Mouse (Mus musculus) liver, adult (tissue): ENCODE measurements around the gene Rgs10.

Experiments
- GATA4 ChIP-seq: IDR thresholded peaks from 2 replicates; pipeline ENCODE4 v1.6.1; 2014; ENCODE audit warnings: mild to moderate bottlenecking, low read length; ENCODE audit not compliant: insufficient replicate concordance

Rgs10 gene

GRCm38 (mm10) chr7:128419690-128420089, 1.1 kb upstream of the Rgs10 start:
- no peak for TF ChIP-seq GATA4

GRCm38 (mm10) chr7:128417226-128417929, 1.2 kb downstream of the Rgs10 start:
- no peak for TF ChIP-seq GATA4

- no peak for TF ChIP-seq GATA4
Observed at GRCm38 (mm10) chr7:128416664-128417063, 1.9 kb downstream of the Rgs10 start.

GRCm38 (mm10) chr7:128414433-128414832, 4.1 kb downstream of the Rgs10 start:
- no peak for TF ChIP-seq GATA4

- no peak for TF ChIP-seq GATA4
Observed at GRCm38 (mm10) chr7:128412071-128412833, 6.3 kb downstream of the Rgs10 start.

GRCm38 (mm10) chr7:128410708-128411413, 7.7 kb downstream of the Rgs10 start:
- TF ChIP-seq GATA4: no peak

- no peak for TF ChIP-seq GATA4
Observed at GRCm38 (mm10) chr7:128408265-128408664, 10.3 kb downstream of the Rgs10 start.

GRCm38 (mm10) chr7:128403988-128404387, 14.6 kb downstream of the Rgs10 start:
- no peak for TF ChIP-seq GATA4

GRCm38 (mm10) chr7:128403586-128403985, 15.0 kb downstream of the Rgs10 start:
- TF ChIP-seq GATA4: no peak

- no peak for TF ChIP-seq GATA4
Observed at GRCm38 (mm10) chr7:128403128-128403527, 15.4 kb downstream of the Rgs10 start.

GRCm38 (mm10) chr7:128402577-128402976, 16.0 kb downstream of the Rgs10 start:
- no peak for TF ChIP-seq GATA4

- no peak for TF ChIP-seq GATA4
Observed at GRCm38 (mm10) chr7:128398664-128399063, 19.9 kb downstream of the Rgs10 start.

GRCm38 (mm10) chr7:128397066-128397465, 21.5 kb downstream of the Rgs10 start:
- no peak for TF ChIP-seq GATA4

- no peak for TF ChIP-seq GATA4
Observed at GRCm38 (mm10) chr7:128393756-128394155, 24.8 kb downstream of the Rgs10 start.

GRCm38 (mm10) chr7:128392972-128393314, 25.6 kb downstream of the Rgs10 start:
- no peak for TF ChIP-seq GATA4
